Mouse (Mus musculus) intestine, postnatal 0 days (tissue): ENCODE results near the gene Tln2. TPM values are rescaled to one million over a fixed set of nuclear protein-coding genes. Genes with fewer than 3 reads are reported as not detected.

Experiments
- ATAC-seq: fragments of 200-750 bp; cut with Nextera tagmentation; 2 replicates; pipeline ENCODE4 v1.8.0; 2017; ENCODE audit warnings: mild to moderate bottlenecking, moderate TSS enrichment, moderate library complexity
- H3K27ac ChIP-seq: fragments of 300-500 bp; sonication (generic); 2 replicates; pipeline ENCODE4 v1.5.1; 2014; ENCODE audit warnings: mild to moderate bottlenecking, low read depth, low read length, moderate library complexity
- H3K27me3 ChIP-seq: fragments of 300-500 bp; sonication (generic); replicated peaks from 2 replicates; pipeline ENCODE4 v1.6.1; 2014; ENCODE audit warnings: low read length, mixed read lengths; ENCODE audit not compliant: control insufficient read depth, insufficient read depth
- H3K36me3 ChIP-seq: fragments of 300-500 bp; sonication (generic); 2 replicates; pipeline ENCODE4 v1.6.1; 2014; ENCODE audit warnings: mild to moderate bottlenecking, moderate library complexity; ENCODE audit not compliant: control insufficient read depth, insufficient read depth
- H3K4me1 ChIP-seq: fragments of 300-500 bp; sonication (generic); replicated peaks from 2 replicates; pipeline ENCODE4 v1.6.1; 2014; ENCODE audit warnings: antibody characterized with exemption, low read length, mixed read lengths; ENCODE audit not compliant: control insufficient read depth, insufficient read depth
- H3K4me2 ChIP-seq: fragments of 300-500 bp; sonication (generic); replicated peaks from 2 replicates; pipeline ENCODE4 v1.6.1; 2014; ENCODE audit warnings: low read depth, mild to moderate bottlenecking, moderate library complexity
- H3K4me3 ChIP-seq: fragments of 300-500 bp; sonication (generic); 2 replicates; pipeline ENCODE4 v1.5.1; 2014; ENCODE audit warnings: low read depth, low read length
- H3K9ac ChIP-seq: fragments of 300-500 bp; sonication (generic); 2 replicates; pipeline ENCODE4 v1.6.1; 2014; ENCODE audit warnings: mild to moderate bottlenecking, low read depth, low read length
- H3K9me3 ChIP-seq: fragments of 300-500 bp; sonication (generic); 2 replicates; pipeline ENCODE4 v1.6.1; 2016; ENCODE audit warnings: mixed run types; ENCODE audit not compliant: control insufficient read depth
- CTCF ChIP-seq: sonication (generic); IDR thresholded peaks from 2 replicates; pipeline ENCODE4 v1.5.1; 2016; ENCODE audit warnings: low read depth, mild to moderate bottlenecking, control low read depth, antibody characterized with exemption, moderate library complexity
- WGBS: fragments of 180-500 bp; shearing (Covaris S2); extraction: QIAGEN DNeasy Blood & Tissue Kit; methylation state at CpG from one replicate; pipeline ENCODE4 v1.1.7; 2014; 5-methylcytosine and 5-hydroxymethylcytosine counted together
- microRNA counts: library from miRNA; unstranded; fragments of <30 nt; microRNA quantifications from one replicate; lab custom pipeline; 2016
- microRNA-seq: library from miRNA; unstranded; fragments of <30 nt; microRNA quantifications from one replicate; pipeline ENCODE4, GENCODE M21; 2016
- polyA plus RNA-seq: library from polyadenylated mRNA; unstranded; fragments of >200 nt; fragmentation: Nextera tagmentation; extraction: Ambion mirVana; gene quantifications from 2 replicates; pipeline ENCODE4 v1.2.1, GENCODE M21; 2015

The Tln2 gene
- polyA plus RNA-seq, 1 experiment from 2014 or later, result 8.8 TPM

- H3K4me2 ChIP-seq, result no peak overlapping the region
- H3K4me1 ChIP-seq, result no peaks in the 10 kb centered on the region
- H3K27me3 ChIP-seq, result no peaks in the 10 kb centered on the region
- no peaks in the 10 kb centered on the region for H3K36me3 ChIP-seq
- WGBS, result 97% methylated on average over 4 of the region's 4 CpGs
- H3K27ac ChIP-seq, result no peak overlapping the region
- H3K9me3 ChIP-seq, result no peaks in the 10 kb centered on the region
- TF ChIP-seq CTCF, result no peak
- H3K9ac ChIP-seq, result no peak overlapping the region
- H3K4me3 ChIP-seq, result no peak overlapping the region
- no peak for ATAC-seq
These were observed 386.3 kb downstream of the Tln2 start for GRCm38 (mm10) chr9:67173154-67173553.

- H3K4me1 ChIP-seq, result no peaks in the 10 kb centered on the region
- TF ChIP-seq CTCF, result peak; percentile 50
- H3K36me3 ChIP-seq, result no peaks in the 10 kb centered on the region
- no peak for ATAC-seq
- no peak overlapping the region for H3K9ac ChIP-seq
- H3K4me3 ChIP-seq, result no peak overlapping the region
- no peak overlapping the region for H3K4me2 ChIP-seq
- WGBS, result 92% methylated on average over 4 of the region's 4 CpGs
- H3K9me3 ChIP-seq, result no peaks in the 10 kb centered on the region
- no peaks in the 10 kb centered on the region for H3K27me3 ChIP-seq
- H3K27ac ChIP-seq, result no peak overlapping the region
These were observed 388.1 kb downstream of the Tln2 start for GRCm38 (mm10) chr9:67171409-67171808.

DNA sequence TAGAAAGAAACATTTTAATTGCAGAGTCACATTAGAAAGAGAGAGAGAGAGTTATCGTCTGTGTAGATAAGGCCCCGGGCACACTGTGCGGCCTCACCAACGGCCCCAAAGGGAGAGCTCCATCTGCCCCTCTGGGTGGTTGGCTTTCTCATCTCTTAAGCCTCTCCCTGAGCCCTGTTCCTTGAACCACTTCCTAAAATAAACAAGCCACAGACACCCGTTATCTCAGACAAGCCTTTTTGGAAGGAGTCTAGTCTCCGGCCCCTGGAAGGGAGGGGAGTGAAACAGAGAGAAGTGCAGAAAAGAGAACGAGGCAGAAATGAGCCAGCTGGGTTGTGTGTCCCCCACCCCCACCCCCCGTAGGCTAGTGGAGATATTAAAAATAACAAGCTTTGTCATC lies 388.7 kb downstream of the Tln2 start:
- Histone ChIP-seq H3K27me3 (no peaks in the 10 kb centered on the region), H3K9me3 (no peaks in the 10 kb centered on the region), H3K4me1 (no peaks in the 10 kb centered on the region), H3K4me3 (no peak overlapping the region), H3K9ac (no peak overlapping the region), H3K27ac (no peak overlapping the region), H3K4me2 (no peak overlapping the region), H3K36me3 (no peaks in the 10 kb centered on the region)
- WGBS, result 49% methylated on average over 8 of the region's 8 CpGs
- ATAC-seq, result no peak
- no peak for TF ChIP-seq CTCF

GRCm38 (mm10) chr9:67170047-67170446 lies 389.5 kb downstream of the Tln2 start:
- Histone ChIP-seq H3K4me1 (no peaks in the 10 kb centered on the region), H3K36me3 (no peaks in the 10 kb centered on the region), H3K9me3 (no peaks in the 10 kb centered on the region), H3K4me3 (no peak overlapping the region), H3K27me3 (no peaks in the 10 kb centered on the region), H3K4me2 (no peak overlapping the region), H3K27ac (no peak overlapping the region), H3K9ac (no peak overlapping the region)
- TF ChIP-seq CTCF, result no peak
- ATAC-seq, result no peak
- 78% methylated on average over 3 of the region's 3 CpGs for whole genome bisulfite sequencing

MicroRNAs within 50 kb of the gene (microRNA counts, 519-probe panel; counts per million panel counts)
- 2,636 counts per million, percentile 24 among the panel's probes with 10 or more counts for microRNA mmu-miR-190 (lab: Ali Mortazavi, UCI)

Small RNA genes within 50 kb of the gene (microRNA-seq; reads per million reads assigned to microRNA genes)
- 117 reads per million, percentile 49 among the genes with 10 or more reads in this experiment for gene Mir190a

Other genes with a start within 250 kb of the Tln2 start
- 2.0 and 3.7 TPM in 2 replicates for gene C2cd4b, start 199.7 kb upstream of the Tln2 start, polyA plus RNA-seq